Mouse (Mus musculus) forebrain, embryonic 11.5 days (tissue): Measurements from ENCODE around the gene Zfhx2. TPM values are rescaled to one million over a fixed set of nuclear protein-coding genes. Genes with fewer than 3 reads are reported as not detected.

Experiments
- ATAC-seq: fragments of 200-750 bp; cut with Nextera tagmentation; replicated peaks from 2 replicates; pipeline ENCODE4 v1.8.0; 2017; ENCODE audit warnings: moderate TSS enrichment; ENCODE audit not compliant: low FRiP score
- DNase-seq: peaks from one replicate; pipeline ENCODE4 v3.0.0-alpha.2; 2017; ENCODE audit warnings: low spot score
- H3K27ac ChIP-seq: fragments of 300-500 bp; sonication (generic); 2 replicates; pipeline ENCODE4 v1.5.1; 2014; ENCODE audit warnings: low read depth, low read length
- H3K27me3 ChIP-seq: fragments of 300-500 bp; sonication (generic); 2 replicates; pipeline ENCODE4 v1.6.1; 2014; ENCODE audit warnings: mild to moderate bottlenecking, low read length, mixed read lengths; ENCODE audit not compliant: control insufficient read depth, insufficient read depth
- H3K36me3 ChIP-seq: fragments of 300-500 bp; sonication (generic); 2 replicates; pipeline ENCODE4 v1.6.1; 2014; ENCODE audit warnings: mild to moderate bottlenecking, low read length, moderate library complexity, mixed read lengths; ENCODE audit not compliant: control insufficient read depth, insufficient read depth
- H3K4me1 ChIP-seq: fragments of 300-500 bp; sonication (generic); replicated peaks from 2 replicates; pipeline ENCODE4 v1.6.1; 2014; ENCODE audit warnings: low read length, mixed read lengths; ENCODE audit not compliant: control insufficient read depth, insufficient read depth
- H3K4me2 ChIP-seq: fragments of 300-500 bp; sonication (generic); 2 replicates; pipeline ENCODE4 v1.6.1; 2014; ENCODE audit warnings: low read depth, mild to moderate bottlenecking, low read length, moderate library complexity, mixed read lengths; ENCODE audit not compliant: severe bottlenecking
- H3K4me3 ChIP-seq: fragments of 300-500 bp; sonication (generic); 2 replicates; pipeline ENCODE4 v1.5.1; 2014; ENCODE audit warnings: low read depth, low read length
- H3K9ac ChIP-seq: fragments of 300-500 bp; sonication (generic); 2 replicates; pipeline ENCODE4 v1.6.1; 2014; ENCODE audit warnings: low read length
- H3K9me3 ChIP-seq: fragments of 300-500 bp; sonication (generic); 2 replicates; pipeline ENCODE4 v1.6.1; 2016; ENCODE audit warnings: low read length, mixed read lengths; ENCODE audit not compliant: control insufficient read depth
- WGBS: fragments of 180-500 bp; shearing (Covaris S2); extraction: QIAGEN DNeasy Blood & Tissue Kit; methylation state at CpG from one replicate; pipeline ENCODE4 v1.1.7; 2014; 5-methylcytosine and 5-hydroxymethylcytosine counted together
- polyA plus RNA-seq: library from polyadenylated mRNA; unstranded; fragments of >200 nt; fragmentation: Nextera tagmentation; extraction: Ambion mirVana; gene quantifications from 2 replicates; pipeline ENCODE4 v1.2.1, GENCODE M21; 2014

Gene Zfhx2
- polyA plus RNA-seq, 1 experiment from 2014 or later: 15.9 TPM

- no peak overlapping the region for H3K9ac ChIP-seq
- no peaks in the 10 kb centered on the region for H3K27me3 ChIP-seq
- DNase-seq: no peak
- no peak overlapping the region for H3K4me2 ChIP-seq
- 84% methylated on average over 35 of the region's 35 CpGs for WGBS
- H3K27ac ChIP-seq: no peak overlapping the region
- peaks cover 7% of the 10 kb centered on the region for H3K4me1 ChIP-seq
- H3K4me3 ChIP-seq: no peak overlapping the region
- H3K36me3 ChIP-seq: peaks cover 6% of the 10 kb centered on the region; the same call in 1 of the 2 replicates
- ATAC-seq: no peak
- no peaks in the 10 kb centered on the region for H3K9me3 ChIP-seq
These were observed 27.4 kb downstream of the Zfhx2 start for GRCm38 (mm10) chr14:55064481-55065370.

- Histone ChIP-seq H3K27me3 (no peaks in the 10 kb centered on the region), H3K4me2 (no peak overlapping the region), H3K4me1 (peaks cover 9% of the 10 kb centered on the region), H3K9ac (no peak overlapping the region), H3K4me3 (no peak overlapping the region), H3K36me3 (peaks cover 6% of the 10 kb centered on the region; the same call in 1 of the 2 replicates), H3K9me3 (no peaks in the 10 kb centered on the region), H3K27ac (no peak overlapping the region)
- DNase-seq (no peak), ATAC-seq (no peak)
- 88% methylated on average over 22 of the region's 22 CpGs for WGBS
These were observed 28.3 kb downstream of the Zfhx2 start for GRCm38 (mm10) chr14:55063581-55064381.

- no peaks in the 10 kb centered on the region for H3K9me3 ChIP-seq
- ATAC-seq (no peak), DNase-seq (no peak)
- no peak overlapping the region for H3K9ac ChIP-seq
- no peak overlapping the region for H3K27ac ChIP-seq
- H3K4me2 ChIP-seq: no peak overlapping the region
- peaks cover 9% of the 10 kb centered on the region for H3K4me1 ChIP-seq
- 91% methylated on average over 5 of the region's 5 CpGs for WGBS
- no peaks in the 10 kb centered on the region for H3K27me3 ChIP-seq
- H3K4me3 ChIP-seq: no peak overlapping the region
- peaks cover 6% of the 10 kb centered on the region; the same call in 1 of the 2 replicates for H3K36me3 ChIP-seq
These were observed 29.0 kb downstream of the Zfhx2 start for GRCm38 (mm10) chr14:55063117-55063516.

GRCm38 (mm10) chr14:55062626-55063025 is 29.5 kb downstream of the Zfhx2 start:
- Histone ChIP-seq H3K9ac (no peak overlapping the region), H3K4me1 (peaks cover 9% of the 10 kb centered on the region), H3K4me2 (no peak overlapping the region), H3K9me3 (no peaks in the 10 kb centered on the region), H3K4me3 (no peak overlapping the region), H3K27ac (no peak overlapping the region), H3K36me3 (peaks cover 6% of the 10 kb centered on the region; the same call in 1 of the 2 replicates), H3K27me3 (no peaks in the 10 kb centered on the region)
- peak; percentile 48; the same call in 1 of the 2 replicates for ATAC-seq
- no peak for DNase-seq
- 37% methylated on average over 17 of the region's 17 CpGs for WGBS

- no peaks in the 10 kb centered on the region for H3K9me3 ChIP-seq
- H3K4me3 ChIP-seq: no peak overlapping the region
- no peak for ATAC-seq
- DNase-seq: no peak
- H3K4me2 ChIP-seq: no peak overlapping the region
- no peaks in the 10 kb centered on the region for H3K27me3 ChIP-seq
- H3K9ac ChIP-seq: no peak overlapping the region
- peaks cover 6% of the 10 kb centered on the region; the same call in 1 of the 2 replicates for H3K36me3 ChIP-seq
- 40% methylated on average over 7 of the region's 7 CpGs for WGBS
- no peak overlapping the region for H3K27ac ChIP-seq
- H3K4me1 ChIP-seq: peaks cover 9% of the 10 kb centered on the region
These were observed 30.3 kb downstream of the Zfhx2 start for GRCm38 (mm10) chr14:55061845-55062244.

- no peak for ATAC-seq
- 27% methylated on average over 5 of the region's 5 CpGs for WGBS
These were observed 32.2 kb downstream of the Zfhx2 start for GRCm38 (mm10) chr14:55059931-55060330.

GRCm38 (mm10) chr14:55059009-55059408 is 33.1 kb downstream of the Zfhx2 start:
- peaks cover 9% of the 10 kb centered on the region for H3K4me1 ChIP-seq
- no peak for DNase-seq
- ATAC-seq: no peak
- WGBS: 86% methylated on average over 1 of the region's 1 CpGs
- no peak overlapping the region for H3K9ac ChIP-seq
- H3K4me2 ChIP-seq: no peak overlapping the region
- H3K4me3 ChIP-seq: no peak overlapping the region
- no peaks in the 10 kb centered on the region for H3K36me3 ChIP-seq
- no peaks in the 10 kb centered on the region for H3K27me3 ChIP-seq
- H3K9me3 ChIP-seq: no peaks in the 10 kb centered on the region
- H3K27ac ChIP-seq: no peak overlapping the region

More at GRCm38 (mm10) chr14:55059931-55060330, 32.2 kb downstream of the Zfhx2 start:
- no peaks in the 10 kb centered on the region for H3K27me3 ChIP-seq
- H3K4me3 ChIP-seq: no peak overlapping the region
- no peak overlapping the region for H3K4me2 ChIP-seq
- H3K4me1 ChIP-seq: peaks cover 9% of the 10 kb centered on the region
- DNase-seq: no peak
- H3K9ac ChIP-seq: no peak overlapping the region
- H3K9me3 ChIP-seq: no peaks in the 10 kb centered on the region
- no peak overlapping the region for H3K27ac ChIP-seq
- H3K36me3 ChIP-seq: no peaks in the 10 kb centered on the region; the same call in 1 of the 2 replicates

GRCm38 (mm10) chr14:55055167-55055834 is 36.8 kb downstream of the Zfhx2 start:
- Histone ChIP-seq H3K9ac (no peak overlapping the region), H3K27ac (no peak overlapping the region), H3K27me3 (no peaks in the 10 kb centered on the region), H3K4me1 (peaks cover 4% of the 10 kb centered on the region; the same call in 1 of the 2 replicates), H3K36me3 (no peaks in the 10 kb centered on the region), H3K4me3 (no peak overlapping the region), H3K9me3 (no peaks in the 10 kb centered on the region), H3K4me2 (no peak overlapping the region)
- WGBS: 80% methylated on average over 11 of the region's 11 CpGs
- ATAC-seq (no peak), DNase-seq (no peak)
